Mouse (Mus musculus) heart, embryonic 10.5 days (tissue): ENCODE results near the gene Bckdha. TPM values are rescaled to one million over a fixed set of nuclear protein-coding genes. Genes with fewer than 3 reads are reported as not detected.

Experiments used
- polyA plus RNA-seq: library from polyadenylated mRNA; unstranded; fragments of >200 nt; fragmentation: Nextera tagmentation; extraction: Ambion mirVana; gene quantifications from 2 replicates; pipeline ENCODE4 v1.2.1, GENCODE M21; 2016

Bckdha gene
- polyA plus RNA-seq, 1 experiment from 2014 or later = 51.7 TPM

Other genes starting within 250 kb of the Bckdha start
- 0.32 and 0.36 TPM in 2 replicates for gene Cxcl17, start 246.1 kb downstream of the Bckdha start, polyA plus RNA-seq
- 1.3 and 1.6 TPM in 2 replicates for gene Ceacam1, start 181.4 kb downstream of the Bckdha start, polyA plus RNA-seq
- not detected in 2 replicates for gene Ceacam2, start 119.1 kb downstream of the Bckdha start, polyA plus RNA-seq
- gene Erich4, start 43.1 kb downstream of the Bckdha start, polyA plus RNA-seq = not detected in 2 replicates
- gene Dmac2, start 39.6 kb downstream of the Bckdha start, polyA plus RNA-seq = 48.9 and 54.6 TPM in 2 replicates
- 5.2 and 5.4 TPM in 2 replicates for gene B3gnt8, start 32.3 kb downstream of the Bckdha start, polyA plus RNA-seq
- gene Exosc5, start 183 bp upstream of the Bckdha start, polyA plus RNA-seq = 50.6 and 74.8 TPM in 2 replicates
- gene Tmem91, start 16.2 kb upstream of the Bckdha start, polyA plus RNA-seq = 1.1 and 1.9 TPM in 2 replicates
- gene B9d2, start 21.8 kb upstream of the Bckdha start, polyA plus RNA-seq = 34.2 and 35.8 TPM in 2 replicates
- 4.1 and 4.8 TPM in 2 replicates for gene Tgfb1, start 28.0 kb upstream of the Bckdha start, polyA plus RNA-seq
- 30.1 and 30.2 TPM in 2 replicates for gene Ccdc97, start 60.1 kb upstream of the Bckdha start, polyA plus RNA-seq
- 45.3 and 54.6 TPM in 2 replicates for gene Hnrnpul1, start 95.8 kb upstream of the Bckdha start, polyA plus RNA-seq
- 53.3 and 54.3 TPM in 2 replicates for gene Axl, start 129.7 kb upstream of the Bckdha start, polyA plus RNA-seq
- 4.7 and 5.5 TPM in 2 replicates for gene Cyp2s1, start 157.9 kb upstream of the Bckdha start, polyA plus RNA-seq
- gene Cyp2b10, start 238.6 kb upstream of the Bckdha start, polyA plus RNA-seq = not detected in 2 replicates